Mouse (Mus musculus) mesoderm, embryonic 11.5 days (tissue): ENCODE measurements around the gene Slc22a6.

Source experiments
- DNase-seq: peaks from one replicate; pipeline ENCODE4 v3.0.0-alpha.2; 2012; ENCODE audit warnings: low read depth, low spot score

Gene Slc22a6

DNA sequence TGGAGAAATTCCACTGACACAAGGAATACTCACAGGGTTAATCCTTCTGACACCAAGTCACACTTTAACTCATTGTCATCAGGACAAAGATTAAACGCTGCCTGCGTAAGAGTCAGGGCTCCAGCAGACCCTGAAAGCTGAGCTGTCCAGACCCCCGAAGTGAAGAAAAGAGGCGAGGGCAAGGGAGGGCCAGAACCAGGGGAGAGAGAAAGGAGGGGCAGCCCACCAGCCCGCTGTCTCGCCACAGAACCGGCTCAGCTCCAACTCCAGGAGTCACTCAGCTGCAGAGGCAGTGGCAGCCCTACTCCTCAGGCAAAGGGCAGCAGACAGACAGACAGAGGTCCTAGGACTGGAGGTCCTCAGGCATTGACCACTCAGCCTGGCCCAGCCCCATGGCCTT, at the start of gene Slc22a6:
Gene Slc22a6, plus strand, starts transcription at position 136 of the 400 bp plus-strand sequence.
- DNase-seq = no peak

DNA sequence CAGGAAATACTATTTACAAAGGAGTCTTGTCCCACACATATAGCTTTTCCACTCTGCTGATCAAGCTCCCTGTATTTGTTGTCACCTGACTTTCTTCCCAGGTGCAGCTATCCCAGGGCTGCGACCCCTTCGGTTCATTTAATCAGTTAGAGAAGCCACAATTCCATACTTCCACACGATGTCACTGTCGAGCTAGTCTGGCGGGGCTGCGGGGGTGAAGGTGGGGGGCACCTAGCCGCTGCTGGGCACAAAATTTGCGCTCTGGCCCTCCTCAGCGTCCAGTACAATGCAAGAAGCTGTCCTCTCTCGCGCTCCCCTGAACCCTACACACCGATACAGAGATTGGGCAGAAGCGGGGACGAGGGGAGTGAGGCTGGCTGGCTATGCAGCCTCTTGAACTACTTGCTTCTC, 48.4 kb upstream of the Slc22a6 start:
- peak; percentile 57 for DNase-seq

DNA sequence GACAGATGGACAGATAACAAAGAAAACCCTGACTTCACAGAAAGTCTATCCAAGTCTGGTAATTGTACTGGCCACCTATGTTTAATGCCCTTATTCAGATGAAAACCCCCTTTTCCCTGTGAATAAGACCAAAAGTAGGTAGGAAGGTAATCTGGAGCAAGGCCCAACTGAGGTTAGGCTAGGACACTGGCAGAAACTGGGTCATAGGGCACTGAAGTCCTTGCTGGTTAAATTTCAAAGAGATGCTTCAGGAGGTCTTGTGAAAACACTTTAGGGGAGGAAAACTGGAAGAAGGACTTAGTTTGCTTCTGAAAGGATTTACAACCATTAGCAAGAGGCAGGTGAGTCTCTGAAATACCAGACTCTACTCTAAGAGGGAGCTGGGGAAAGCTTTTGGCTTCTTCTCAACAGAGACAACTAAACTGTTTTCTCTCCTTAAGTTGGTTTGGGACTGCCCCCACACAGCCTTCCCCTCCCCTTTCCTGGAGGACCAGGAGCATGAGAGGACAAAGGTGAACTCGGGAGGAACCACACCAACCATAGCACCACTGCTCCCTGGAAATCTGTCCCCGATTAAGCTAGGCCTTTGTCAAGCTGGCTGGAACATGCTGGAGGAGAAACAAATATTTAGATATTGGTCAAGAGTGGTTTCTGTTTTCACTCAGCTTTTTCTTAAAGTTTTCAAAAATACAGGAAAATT, 47.3 kb upstream of the Slc22a6 start:
- no peak for DNase-seq

DNA sequence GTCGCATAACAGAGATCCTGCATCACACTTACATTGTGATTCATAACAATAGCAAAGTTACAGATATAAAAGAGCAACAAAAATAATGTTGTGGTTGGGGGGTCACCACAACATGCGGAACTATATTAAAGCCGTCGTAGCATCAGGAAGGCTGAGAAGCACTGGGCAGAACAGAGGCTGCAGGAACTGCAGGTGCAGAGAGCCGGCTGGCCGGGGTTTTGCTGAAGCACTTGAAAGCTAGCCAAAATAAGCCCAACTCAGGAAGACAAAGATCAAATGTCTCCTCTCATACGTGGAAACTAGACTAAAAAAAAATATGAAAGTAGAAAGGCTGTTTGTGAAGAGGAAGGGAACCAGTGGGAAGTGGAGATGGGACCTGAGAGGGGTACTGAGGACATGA, 46.1 kb upstream of the Slc22a6 start:
- no peak for DNase-seq

DNA sequence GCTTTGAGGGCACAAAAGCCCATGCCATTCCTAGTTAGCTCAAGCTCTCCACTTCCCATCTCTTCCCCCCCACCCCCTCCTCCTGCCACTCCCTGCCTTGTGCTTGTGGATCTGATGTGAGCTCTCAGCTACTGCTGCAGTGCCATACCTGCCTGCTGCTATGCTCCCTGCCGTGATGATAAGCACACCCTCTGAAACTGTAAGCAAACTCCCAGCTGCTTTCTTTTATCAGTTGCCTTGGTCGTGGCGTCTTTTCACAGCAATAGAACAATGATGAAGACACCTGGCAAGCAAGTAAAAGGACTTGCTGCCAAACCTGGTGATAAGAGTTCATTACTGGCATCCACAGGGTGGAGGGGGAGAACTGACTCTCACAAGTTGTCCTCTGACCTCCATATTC, 45.4 kb upstream of the Slc22a6 start:
- no peak for DNase-seq

DNA sequence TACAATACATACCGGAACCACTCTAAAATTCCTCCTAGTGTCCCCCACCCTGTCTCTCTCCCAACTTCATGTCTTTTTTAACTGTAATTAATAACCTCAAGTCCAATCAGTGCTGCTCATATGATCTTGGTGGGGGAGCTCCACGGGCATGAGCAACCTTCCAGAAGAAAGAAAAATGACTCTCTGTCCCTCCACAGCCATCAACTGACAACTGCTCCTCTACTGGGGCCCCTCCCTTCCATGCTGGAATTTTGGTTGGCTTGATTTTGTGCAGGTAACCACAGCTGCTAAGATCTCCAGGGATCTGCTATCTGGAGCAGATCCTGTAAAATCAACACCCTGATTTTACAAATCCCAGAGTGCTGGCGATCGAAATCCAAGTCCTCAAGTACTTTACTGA, 40.4 kb upstream of the Slc22a6 start:
- DNase-seq = no peak

DNA sequence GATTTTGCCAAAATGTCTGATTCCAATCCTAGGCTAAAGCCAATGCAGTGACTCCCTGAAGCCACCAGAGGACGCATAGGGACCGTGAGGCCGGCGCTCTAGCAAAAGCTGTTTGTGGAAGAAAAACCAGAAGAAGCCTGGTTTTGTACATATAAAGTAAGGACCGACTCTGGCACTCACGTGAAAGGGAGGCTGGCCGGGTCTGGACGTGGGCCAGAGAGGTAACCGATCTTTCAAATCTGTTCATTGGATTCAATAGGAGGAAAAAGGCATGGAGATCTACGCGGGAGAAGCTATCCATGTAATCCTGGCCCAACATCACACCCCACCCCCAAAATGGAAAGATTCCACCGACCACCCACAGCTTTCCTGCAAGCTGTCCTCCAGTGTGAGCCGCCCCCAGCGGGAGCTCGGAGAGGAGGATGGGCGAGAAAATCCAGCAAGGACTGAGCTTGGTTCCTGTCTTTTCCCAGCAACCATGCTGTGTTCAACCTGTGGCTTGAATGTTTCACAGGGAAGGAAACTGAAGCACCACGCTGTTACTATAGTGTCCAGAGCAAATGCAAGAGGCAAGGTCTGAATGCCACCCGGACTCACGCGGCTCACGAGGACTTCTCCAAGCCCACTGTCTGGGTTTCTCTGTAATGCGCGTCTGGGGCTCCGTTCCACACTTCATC, 39.4 kb upstream of the Slc22a6 start:
- peak; percentile 78 for DNase-seq

DNA sequence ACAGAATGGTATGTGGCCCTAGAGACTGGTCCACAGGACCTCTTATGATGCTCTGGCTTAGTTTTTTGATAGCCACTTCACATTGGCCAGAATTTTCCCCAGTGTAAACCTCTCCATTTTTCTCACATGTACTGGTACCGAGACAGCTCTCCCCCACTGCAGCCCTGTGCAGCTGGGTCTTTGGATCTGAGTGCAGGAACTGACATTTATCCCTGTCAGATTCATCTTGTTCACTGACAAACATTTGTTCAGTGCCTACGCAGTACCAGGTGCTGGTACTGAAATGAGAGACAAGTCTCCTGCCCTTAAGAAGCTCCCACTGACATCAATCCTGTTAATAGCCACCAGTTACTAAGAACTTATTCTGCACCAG, 38.9 kb upstream of the Slc22a6 start:
- no peak for DNase-seq

DNA sequence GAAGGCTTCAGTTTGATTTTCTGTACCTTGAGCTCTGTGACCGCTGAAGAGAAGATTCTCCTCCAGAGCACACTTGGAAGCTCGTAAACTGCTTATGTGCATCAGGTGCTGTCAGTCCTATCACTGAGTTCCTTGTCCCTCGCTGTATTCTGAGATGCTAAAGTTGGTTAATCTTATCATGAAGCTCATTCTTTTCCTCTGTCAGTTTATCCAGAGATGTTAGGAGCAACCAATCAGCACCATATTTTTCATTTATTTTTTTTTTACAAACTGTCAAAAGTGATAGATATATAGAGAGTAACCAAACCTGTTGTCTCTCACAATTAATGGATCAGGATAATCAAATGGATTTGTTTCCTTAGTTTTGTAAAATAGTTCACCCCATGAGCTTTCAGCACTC, 32.5 kb upstream of the Slc22a6 start:
- DNase-seq = no peak

DNA sequence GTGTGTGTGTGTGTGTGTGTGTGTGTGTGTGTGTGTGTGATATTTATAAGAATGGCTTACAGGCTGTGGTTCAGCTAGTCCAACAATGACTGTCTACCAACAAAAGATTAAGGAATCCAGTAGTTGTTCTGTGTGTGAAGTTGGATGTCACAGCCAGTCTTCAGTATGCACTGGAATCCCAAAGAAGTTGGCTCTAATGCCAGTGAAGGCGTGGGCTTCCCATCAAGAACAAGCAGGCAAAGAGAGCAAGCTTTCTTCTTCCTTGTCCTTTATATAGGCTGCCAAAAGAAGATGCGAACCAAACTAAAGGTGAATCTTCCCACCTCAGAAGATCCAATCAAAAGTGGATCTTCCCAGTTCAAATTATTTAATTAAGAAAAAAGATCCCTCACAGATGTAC, 31.9 kb upstream of the Slc22a6 start:
- DNase-seq = no peak

DNA sequence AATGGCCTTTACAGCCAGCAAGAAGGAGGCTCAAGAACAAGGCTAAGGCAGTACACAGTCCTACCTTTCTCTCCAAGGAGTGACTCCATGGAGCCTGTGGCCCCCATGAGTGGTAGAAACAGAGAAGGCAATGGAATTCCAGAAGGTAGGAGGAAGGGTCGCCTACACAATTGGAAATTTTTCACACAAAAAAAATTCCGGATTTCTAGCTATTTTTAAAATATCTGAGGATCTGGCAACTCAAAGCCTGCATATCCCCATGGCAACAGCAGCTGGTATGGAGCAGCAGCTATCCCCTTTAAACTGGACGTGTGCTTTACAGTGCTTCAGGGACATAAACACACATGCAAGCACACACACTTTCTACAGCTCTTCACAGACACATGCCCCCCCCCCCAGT, 31.5 kb upstream of the Slc22a6 start:
- DNase-seq = no peak

DNA sequence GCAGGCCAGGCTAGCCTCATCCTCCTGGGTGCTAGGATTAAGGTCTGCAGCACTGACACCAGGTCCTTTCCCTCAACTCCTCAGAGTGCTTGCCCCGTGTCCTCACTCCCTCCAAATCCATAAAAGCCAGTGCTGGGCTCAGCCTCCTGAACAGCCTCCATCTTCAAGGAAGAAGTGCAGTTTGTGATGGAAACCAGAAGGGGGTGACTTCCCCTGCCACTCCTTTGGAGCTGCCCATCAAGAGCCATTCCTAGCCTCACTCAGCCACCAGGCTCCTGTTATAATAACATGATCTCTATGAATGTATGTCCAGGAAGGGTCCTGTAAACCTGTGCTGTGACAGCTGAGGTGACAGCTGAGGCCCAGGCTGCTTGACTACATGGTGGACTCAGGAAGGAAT, 30.5 kb upstream of the Slc22a6 start:
- DNase-seq = no peak

DNA sequence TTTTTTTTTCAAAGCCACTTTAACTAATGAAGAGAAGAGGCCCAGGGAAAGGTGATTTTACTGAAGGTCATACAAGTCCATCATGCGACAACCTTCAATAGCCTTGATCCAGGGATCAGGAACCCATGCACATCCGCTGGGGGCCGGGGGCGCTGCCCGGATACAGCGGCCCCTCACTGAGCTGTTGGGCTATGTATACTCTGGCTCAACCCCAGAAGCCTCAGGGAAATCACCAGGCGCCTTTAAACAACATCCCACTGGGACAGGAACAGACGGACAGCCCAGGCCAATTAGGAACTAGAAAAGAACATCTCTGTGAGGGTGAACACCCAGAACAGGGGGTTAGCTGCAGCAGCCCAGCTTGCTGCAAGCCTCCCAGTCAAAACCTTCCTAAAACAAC, 26.9 kb upstream of the Slc22a6 start, which contains the start of gene Slc22a8:
Gene Slc22a8, plus strand, starts transcription at position 301 of the 400 bp plus-strand sequence.
- DNase-seq = no peak

DNA sequence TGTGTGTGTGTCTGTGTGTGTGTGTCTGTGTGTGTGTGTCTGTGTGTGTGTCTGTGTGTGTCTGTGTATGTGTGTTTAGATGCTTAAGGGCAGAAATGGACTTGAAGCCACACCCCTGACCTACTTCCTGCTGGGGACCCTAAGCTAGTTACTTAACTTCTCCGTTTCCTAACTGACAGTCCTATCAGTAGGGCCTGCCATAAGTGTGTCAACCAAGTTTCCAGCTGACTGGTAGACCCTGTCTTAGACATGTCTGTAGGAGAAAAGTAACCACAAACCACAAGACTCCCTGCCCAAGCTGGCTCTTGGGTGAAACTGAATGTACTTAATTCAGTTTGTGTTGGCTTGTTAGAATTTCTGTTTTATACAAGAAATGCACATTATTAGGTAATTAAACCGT, 25.7 kb upstream of the Slc22a6 start:
- DNase-seq = no peak

DNA sequence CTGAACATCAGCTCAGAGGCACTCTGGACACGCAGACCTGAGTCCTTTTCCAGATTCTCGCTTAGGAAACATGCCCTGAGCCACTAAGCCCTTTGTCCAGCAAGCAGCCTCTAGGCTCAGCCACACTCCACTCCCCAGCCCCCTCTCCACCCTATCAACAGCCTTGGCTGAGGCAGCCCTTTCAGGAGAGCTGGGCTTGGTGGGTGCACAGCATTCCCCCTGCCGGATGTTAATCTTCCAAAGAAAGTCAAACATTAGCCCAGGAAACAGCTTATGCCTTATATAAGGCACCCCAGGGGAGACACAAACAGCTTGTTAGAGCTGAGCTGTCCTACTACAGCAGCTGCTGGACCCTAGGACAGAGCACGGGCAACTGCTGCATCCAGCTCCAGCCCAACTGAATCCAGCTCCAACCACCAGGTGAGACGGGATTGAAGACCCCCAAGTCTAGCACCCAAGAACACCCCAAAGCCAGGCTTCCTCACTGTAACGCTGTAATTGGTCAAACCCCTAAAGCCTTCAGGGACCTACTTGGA, 24.9 kb upstream of the Slc22a6 start:
- no peak for DNase-seq

DNA sequence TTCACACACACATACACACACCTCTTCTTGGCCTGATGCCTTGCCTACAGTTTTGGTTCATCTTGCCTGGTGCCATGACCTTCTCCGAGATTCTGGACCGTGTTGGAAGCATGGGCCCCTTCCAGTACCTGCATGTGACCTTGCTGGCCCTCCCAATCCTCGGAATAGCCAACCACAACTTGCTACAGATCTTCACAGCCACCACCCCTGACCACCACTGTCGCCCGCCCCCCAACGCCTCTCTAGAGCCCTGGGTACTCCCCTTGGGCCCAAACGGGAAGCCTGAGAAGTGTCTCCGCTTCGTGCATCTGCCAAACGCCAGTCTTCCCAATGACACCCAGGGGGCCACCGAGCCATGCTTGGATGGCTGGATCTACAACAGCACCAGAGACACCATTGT, 24.0 kb upstream of the Slc22a6 start:
- DNase-seq = no peak

DNA sequence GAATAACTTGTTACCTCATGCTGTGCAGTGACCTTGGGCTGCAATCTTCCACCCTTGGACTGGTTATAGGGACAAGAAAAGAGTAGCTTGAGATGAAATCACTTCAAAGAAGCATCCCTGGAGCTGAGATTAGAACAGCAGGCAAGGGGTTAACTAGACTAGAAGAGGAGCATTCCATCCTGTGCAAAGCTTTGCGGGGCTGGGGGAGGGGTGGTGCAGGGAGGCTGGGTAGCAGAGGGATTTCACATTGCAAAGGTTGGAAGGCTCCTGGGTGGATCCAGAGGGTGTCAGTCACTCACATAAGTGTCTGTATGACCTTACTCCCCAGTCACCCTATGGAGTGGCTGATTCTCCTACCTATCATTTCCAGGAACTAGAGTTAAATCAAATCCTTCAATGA, 23.3 kb upstream of the Slc22a6 start:
- DNase-seq = peak; percentile 39

DNA sequence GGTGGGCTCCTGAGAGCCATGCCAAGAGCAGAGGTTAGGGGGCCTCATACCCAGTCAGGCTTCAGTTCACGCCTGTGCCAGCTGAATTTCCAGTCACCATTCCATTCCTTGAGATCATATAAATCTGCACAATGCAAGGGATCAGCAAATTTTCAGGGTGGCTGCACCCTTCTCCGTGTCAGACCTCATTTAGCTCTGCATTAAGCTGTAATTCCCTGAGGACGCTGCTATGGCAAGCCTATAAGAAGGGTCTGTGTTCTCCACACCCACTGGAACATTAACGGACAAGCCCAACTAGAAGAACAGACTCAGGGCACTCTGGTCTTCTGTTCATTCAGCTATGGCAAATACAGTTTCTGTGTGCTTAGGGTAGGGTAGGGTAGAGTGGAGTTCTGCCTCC, 20.6 kb upstream of the Slc22a6 start:
- no peak for DNase-seq

DNA sequence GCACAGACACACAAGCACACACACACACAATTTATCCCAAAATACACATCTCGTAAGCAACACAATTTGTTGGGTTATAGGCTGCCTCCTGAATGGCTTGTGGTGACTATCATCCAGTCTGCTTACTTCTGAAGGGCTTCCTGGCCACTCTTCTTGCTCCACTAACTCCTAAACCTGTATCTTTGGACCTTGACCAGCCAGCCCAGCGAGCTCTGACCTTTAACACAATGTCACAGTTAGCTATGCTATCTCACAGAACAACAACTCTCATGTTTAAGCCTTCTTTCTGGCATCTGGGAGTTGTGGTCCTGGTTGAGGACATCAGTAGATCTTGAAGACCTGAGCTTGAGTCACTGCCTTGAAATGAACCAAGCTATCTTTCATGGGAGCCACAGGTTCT, 18.6 kb upstream of the Slc22a6 start:
- no peak for DNase-seq

DNA sequence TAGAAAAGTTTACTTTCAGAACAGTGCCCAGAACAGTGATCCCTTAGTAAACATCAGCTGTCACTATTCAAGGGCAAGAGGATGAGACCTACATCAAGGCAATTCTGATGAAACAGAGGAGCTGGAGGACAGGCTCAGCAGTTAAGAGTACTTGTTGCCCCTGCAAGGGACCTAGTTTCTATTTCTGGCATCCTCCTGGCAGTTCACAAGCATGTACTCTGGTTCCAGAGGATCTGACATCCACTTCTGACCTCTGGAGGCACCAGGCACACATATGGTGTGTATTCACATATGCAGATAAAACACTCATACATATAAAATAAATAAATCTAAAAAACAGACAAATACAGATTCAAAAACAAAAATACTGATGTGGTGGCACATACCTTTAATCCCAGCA, 15.9 kb upstream of the Slc22a6 start:
- DNase-seq = no peak

DNA sequence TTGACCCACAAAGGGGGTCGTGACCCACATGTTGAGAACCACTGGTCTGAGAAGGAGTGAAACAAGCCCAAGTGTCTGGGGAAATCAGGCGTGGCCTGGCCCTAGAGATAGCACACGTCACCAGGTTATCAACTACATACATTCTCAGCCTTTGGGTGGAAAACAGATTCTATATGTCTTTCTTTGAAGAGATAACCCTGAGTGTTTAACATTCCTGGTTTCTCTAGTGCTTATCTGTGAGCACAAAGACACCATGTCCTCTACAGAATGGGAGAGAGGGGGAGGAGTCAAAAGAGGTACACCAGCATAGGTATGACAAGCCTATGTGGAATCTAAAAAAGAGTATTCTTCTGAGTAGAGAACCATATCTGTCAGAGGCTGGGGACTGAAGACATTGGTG, 14.9 kb upstream of the Slc22a6 start:
- no peak for DNase-seq

DNA sequence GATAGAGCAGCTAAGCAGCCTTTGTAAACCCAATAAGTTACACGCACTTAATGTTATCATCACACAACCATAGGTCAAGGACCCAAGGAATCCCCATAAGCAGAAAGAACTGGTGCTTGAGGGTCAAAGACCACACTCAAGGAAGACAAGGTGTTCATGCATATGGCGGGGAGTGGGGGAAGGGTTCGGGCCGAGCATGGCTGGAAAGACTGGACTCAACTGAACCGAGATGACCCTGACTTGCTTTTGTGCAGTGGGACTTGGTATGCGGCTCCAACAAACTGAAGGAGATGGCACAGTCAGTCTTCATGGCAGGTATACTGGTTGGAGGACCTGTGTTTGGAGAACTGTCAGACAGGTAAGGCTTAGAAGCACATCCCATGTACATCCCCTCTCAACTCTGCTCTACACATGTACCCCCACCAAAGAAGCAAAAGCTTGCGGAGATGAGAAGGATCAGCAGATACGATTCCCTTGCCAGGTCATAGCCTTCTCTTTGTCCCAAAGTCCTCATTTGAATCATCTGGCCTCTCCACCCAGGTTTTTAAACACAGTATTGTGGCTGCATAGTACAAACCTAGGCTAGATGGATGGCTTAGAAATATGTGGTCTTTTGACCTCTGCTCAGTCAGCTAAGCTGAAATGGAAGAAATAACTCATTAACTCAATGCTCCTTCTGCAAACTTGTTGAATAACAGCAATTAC, 13.2 kb upstream of the Slc22a6 start:
- DNase-seq = no peak

DNA sequence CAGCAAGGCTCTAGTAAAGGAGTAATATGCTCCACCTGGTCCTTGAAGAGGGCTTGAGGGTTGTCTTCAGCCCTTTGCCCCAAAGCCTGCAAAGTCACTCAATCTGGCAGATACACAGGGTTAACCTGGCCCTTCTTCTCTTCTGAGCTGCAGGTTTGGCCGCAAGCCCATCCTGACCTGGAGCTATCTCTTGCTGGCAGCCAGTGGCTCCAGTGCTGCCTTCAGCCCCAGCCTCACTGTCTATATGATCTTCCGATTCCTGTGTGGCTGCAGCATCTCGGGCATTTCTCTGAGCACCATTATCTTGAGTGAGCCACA, 12.6 kb upstream of the Slc22a6 start:
- DNase-seq = no peak
